Comparison of ENCODE assay signal across 9 mouse cellular contexts in the genomic region with DNA sequence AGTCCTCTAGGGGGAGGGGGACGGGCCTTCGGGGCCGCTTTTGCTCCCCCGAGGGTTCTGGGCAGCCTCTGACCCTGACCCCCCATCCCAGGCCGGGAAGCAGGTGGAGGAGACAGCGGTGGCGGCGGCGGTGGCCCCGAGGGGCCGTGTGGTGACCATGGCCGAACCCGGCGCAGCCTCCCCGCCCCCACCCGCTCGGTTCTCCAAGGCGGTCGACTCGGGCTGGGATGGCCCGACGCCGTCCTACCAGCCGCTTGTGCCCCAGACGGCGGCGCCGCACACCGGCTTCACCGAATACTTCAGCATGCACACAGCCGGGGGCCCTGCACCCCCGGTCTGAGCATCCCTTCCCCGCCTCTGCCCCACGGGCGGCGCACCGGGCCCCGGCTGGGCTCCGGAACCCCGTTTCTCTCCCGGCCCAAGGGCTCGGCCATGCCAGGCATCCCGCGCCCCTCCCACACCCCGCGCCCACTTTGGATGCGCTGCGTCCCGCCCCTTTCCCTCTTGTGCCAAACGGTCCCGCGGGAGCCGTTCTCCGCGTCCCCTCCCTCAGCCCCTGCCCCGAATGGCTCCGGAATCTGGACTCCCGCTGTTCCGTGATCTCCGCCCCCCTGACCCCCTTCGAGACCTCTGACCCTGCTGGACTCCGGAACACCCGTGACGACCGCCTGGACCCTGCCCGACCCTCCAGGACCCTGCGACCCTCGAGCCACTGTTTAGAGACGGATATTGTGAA. TPM values are rescaled to one million over a fixed set of nuclear protein-coding genes. Genes with fewer than 3 reads are reported as not detected.
A peak's percentile ranks its signal among the peaks of the same experiment; 100 is the strongest.
DNase-seq lines count a peak whose midpoint lies in the region; ATAC-seq and TF ChIP-seq lines count a peak whose summit lies in the region.
"Had no signal": no experiment of that assay in that cellular context is flagged by ENCODE, and none has a peak within 500 bp of the region (broad histone marks: within the 10 kb centered on the region; RNA-seq: fewer than 3 reads in every experiment).

No protein-coding gene starts in this region.

- H3K9me3 ChIP-seq in kidney, embryonic 14.5 days (ENCODE audit: control insufficient read depth, low read length), result no peaks in the 10 kb centered on the region
- H3K9me3 ChIP-seq in midbrain, embryonic 14.5 days (ENCODE audit: control insufficient read depth, low read length), result no peaks in the 10 kb centered on the region

- TF ChIP-seq POLR2A in embryonic fibroblast, embryonic 13.5 days (IDR thresholded peaks at IDR 0.05; ENCODE audit: low read depth, low read length), result no peak

- peak overlapping the region; percentile 86 for H3K4me2 ChIP-seq in kidney, embryonic 14.5 days (replicated peaks; ENCODE audit: low read depth, low read length)
- peak overlapping the region; percentile 99 for H3K4me2 ChIP-seq in midbrain, embryonic 14.5 days (ENCODE audit: low read length)

- H3K27ac ChIP-seq in embryonic fibroblast, embryonic 13.5 days (ENCODE audit: insufficient read depth, low read length), result no peak overlapping the region
- H3K27ac ChIP-seq in kidney, embryonic 14.5 days (ENCODE audit: low read depth, low read length), result no peak overlapping the region
- no peak overlapping the region for H3K27ac ChIP-seq in midbrain, embryonic 14.5 days (replicated peaks; ENCODE audit: low read depth, low read length)

- peak overlapping the region; percentile 50 for H3K9ac ChIP-seq in kidney, embryonic 14.5 days (ENCODE audit: low read depth, low read length)
- peak overlapping the region; percentile 47 for H3K9ac ChIP-seq in midbrain, embryonic 14.5 days (replicated peaks; ENCODE audit: low read length)

- no peak for ATAC-seq in kidney, embryonic 14.5 days (ENCODE audit: low FRiP score, low TSS enrichment)
- ATAC-seq in midbrain, embryonic 14.5 days (ENCODE audit: low FRiP score, low TSS enrichment), result no peak
- ATAC-seq in monocyte, adult 5-6 weeks (replicated peaks; ENCODE audit: insufficient number of reproducible peaks, low FRiP score, low TSS enrichment, poor library complexity, severe bottlenecking), result no peak

- H3K27me3 ChIP-seq in kidney, embryonic 14.5 days (ENCODE audit: control insufficient read depth, insufficient read depth, low read length), result peaks cover 39% of the 10 kb centered on the region
- H3K27me3 ChIP-seq in midbrain, embryonic 14.5 days (ENCODE audit: control insufficient read depth, insufficient read depth, low read length), result peaks cover 44% of the 10 kb centered on the region

- DNase-seq in left cerebral cortex, postnatal 4 days, result peak; percentile 50
- DNase-seq in left cerebral cortex, postnatal 25 days (ENCODE audit: low spot score in 2 of 2), result no peak
- peak; percentile 57 to 62 for DNase-seq in adrenal gland, adult 18-20 months (ENCODE audit: low spot score in 2 of 2)
- DNase-seq in midbrain, embryonic 14.5 days, result no peak
- DNase-seq in right cerebral cortex, adult 18-20 months, result no peak

- peak overlapping the region; percentile 25 for H3K4me3 ChIP-seq in embryonic fibroblast, embryonic 13.5 days (ENCODE audit: insufficient read depth, low read length)
- H3K4me3 ChIP-seq in kidney, embryonic 14.5 days (ENCODE audit: low read length), result peak overlapping the region; percentile 46
- H3K4me3 ChIP-seq in midbrain, embryonic 14.5 days (replicated peaks; ENCODE audit: low read depth, low read length), result peak overlapping the region; percentile 25

- no peaks in the 10 kb centered on the region for H3K4me1 ChIP-seq in embryonic fibroblast, embryonic 13.5 days (ENCODE audit: control insufficient read depth, insufficient read depth, low read length)
- H3K4me1 ChIP-seq in kidney, embryonic 14.5 days (ENCODE audit: control insufficient read depth, insufficient read depth, low read length), result peaks cover 24% of the 10 kb centered on the region
- H3K4me1 ChIP-seq in midbrain, embryonic 14.5 days (ENCODE audit: control insufficient read depth, insufficient read depth, low read length), result peaks cover 28% of the 10 kb centered on the region

- H3K36me3 ChIP-seq in kidney, embryonic 14.5 days (ENCODE audit: control insufficient read depth, insufficient read depth, low read length), result no peaks in the 10 kb centered on the region
- peaks cover 7% of the 10 kb centered on the region for H3K36me3 ChIP-seq in midbrain, embryonic 14.5 days (ENCODE audit: control insufficient read depth, insufficient read depth, low read length)

- intact Hi-C loops in left cerebral cortex, postnatal 4 days (cut with DNase I), result no loop called here
- intact Hi-C loops in left cerebral cortex, postnatal 25 days (cut with DNase I), result loop anchor here (1.0 kb wide), 2 partner anchors 33 to 76 kb away; no protein-coding TSS in a partner anchor

- WGBS in kidney, embryonic 14.5 days, result under 1% methylated on average over 61 of the region's 69 CpGs
- WGBS in midbrain, embryonic 14.5 days, result 1% methylated on average over 69 of the region's 69 CpGs

- no peak for TF ChIP-seq CTCF in embryonic fibroblast, embryonic 13.5 days (IDR thresholded peaks at IDR 0.05; ENCODE audit: borderline replicate concordance, insufficient read depth, low read length)

RNA-seq across cellular contexts. Expression of a gene that starts 1.5 kb away (rescaled TPM):
- total RNA-seq in left cerebral cortex, postnatal 4 days (2021), result 10 to 100 TPM; 81.0 to 89.9 TPM
- 100 to 1,000 TPM in 1 of 2 experiments, 10 to 100 TPM in 1; 99.2 to 105 TPM for total RNA-seq in left cerebral cortex, postnatal 25 days (2021)
- total RNA-seq in adrenal gland, adult 18-20 months (2021), result 10 to 100 TPM; 37.8 to 47.0 TPM
- polyA plus RNA-seq in embryonic fibroblast, embryonic 13.5 days (2011; ENCODE audit: insufficient read length, low read depth, missing spikeins), result 32.9 and 38.3 TPM in 2 replicates
- polyA plus RNA-seq in kidney, embryonic 14.5 days (2014; fragmentation: Nextera tagmentation; extraction: Ambion mirVana), result 14.0 and 16.2 TPM in 2 replicates
- polyA plus RNA-seq in midbrain, embryonic 14.5 days (2014; fragmentation: Nextera tagmentation; extraction: Ambion mirVana), result 21.6 and 23.2 TPM in 2 replicates
- total RNA-seq in monocyte, adult 5-6 weeks (2017), result 0.64 to 1.8 TPM (median 0.86 TPM) in 3 replicates

RNA-seq across cellular contexts. Expression of a gene that starts 9.6 kb away (rescaled TPM):
- total RNA-seq in left cerebral cortex, postnatal 4 days (2021), result 100 to 1,000 TPM in 1 of 2 experiments, 10 to 100 TPM in 1; 99.6 to 104 TPM
- 10 to 100 TPM; 47.8 to 55.1 TPM for total RNA-seq in left cerebral cortex, postnatal 25 days (2021)
- total RNA-seq in adrenal gland, adult 18-20 months (2021), result 1 to 10 TPM; 2.5 to 2.9 TPM
- polyA plus RNA-seq in embryonic fibroblast, embryonic 13.5 days (2011; ENCODE audit: insufficient read length, low read depth, missing spikeins), result not detected in 2 replicates
- polyA plus RNA-seq in kidney, embryonic 14.5 days (2014; fragmentation: Nextera tagmentation; extraction: Ambion mirVana), result 0.49 and 0.62 TPM in 2 replicates
- polyA plus RNA-seq in midbrain, embryonic 14.5 days (2014; fragmentation: Nextera tagmentation; extraction: Ambion mirVana), result 68.6 and 77.8 TPM in 2 replicates
- total RNA-seq in monocyte, adult 5-6 weeks (2017), result not detected in 3 replicates

RNA-seq across cellular contexts. Expression of a gene that starts 14.3 kb away (rescaled TPM):
- total RNA-seq in left cerebral cortex, postnatal 4 days (2021), result under 1 TPM; 0.52 to 0.87 TPM
- not detected for total RNA-seq in left cerebral cortex, postnatal 25 days (2021)
- total RNA-seq in adrenal gland, adult 18-20 months (2021), result not detected
- not detected in 2 replicates for polyA plus RNA-seq in embryonic fibroblast, embryonic 13.5 days (2011; ENCODE audit: insufficient read length, low read depth, missing spikeins)
- 0.67 and 0.69 TPM in 2 replicates for polyA plus RNA-seq in kidney, embryonic 14.5 days (2014; fragmentation: Nextera tagmentation; extraction: Ambion mirVana)
- polyA plus RNA-seq in midbrain, embryonic 14.5 days (2014; fragmentation: Nextera tagmentation; extraction: Ambion mirVana), result 3.0 and 3.2 TPM in 2 replicates
- not detected in 3 replicates for total RNA-seq in monocyte, adult 5-6 weeks (2017)
- total RNA-seq: left cerebral cortex, adult 18-20 months had no signal

RNA-seq across cellular contexts. Expression of a gene that starts 17.7 kb away (rescaled TPM):
- total RNA-seq in left cerebral cortex, postnatal 4 days (2021), result 100 to 1,000 TPM; 234 to 250 TPM
- total RNA-seq in left cerebral cortex, postnatal 25 days (2021), result 10 to 100 TPM; 26.7 to 28.0 TPM
- 10 to 100 TPM; 23.3 to 30.4 TPM for total RNA-seq in adrenal gland, adult 18-20 months (2021)
- polyA plus RNA-seq in embryonic fibroblast, embryonic 13.5 days (2011; ENCODE audit: insufficient read length, low read depth, missing spikeins), result 46.2 and 48.8 TPM in 2 replicates
- polyA plus RNA-seq in kidney, embryonic 14.5 days (2014; fragmentation: Nextera tagmentation; extraction: Ambion mirVana), result 199 and 245 TPM in 2 replicates
- 630 and 836 TPM in 2 replicates for polyA plus RNA-seq in midbrain, embryonic 14.5 days (2014; fragmentation: Nextera tagmentation; extraction: Ambion mirVana)
- 8.0 to 20.6 TPM (median 20.3 TPM) in 3 replicates for total RNA-seq in monocyte, adult 5-6 weeks (2017)

RNA-seq across cellular contexts. Expression of a gene that starts 48.0 kb away (rescaled TPM):
- total RNA-seq in left cerebral cortex, postnatal 4 days (2021), result 100 to 1,000 TPM; 324 to 333 TPM
- total RNA-seq in left cerebral cortex, postnatal 25 days (2021), result 100 to 1,000 TPM; 211 to 223 TPM
- total RNA-seq in adrenal gland, adult 18-20 months (2021), result 100 to 1,000 TPM in 1 of 2 experiments, 10 to 100 TPM in 1; 96.8 to 123 TPM
- 138 and 152 TPM in 2 replicates for polyA plus RNA-seq in embryonic fibroblast, embryonic 13.5 days (2011; ENCODE audit: insufficient read length, low read depth, missing spikeins)
- polyA plus RNA-seq in kidney, embryonic 14.5 days (2014; fragmentation: Nextera tagmentation; extraction: Ambion mirVana), result 36.0 and 47.2 TPM in 2 replicates
- 47.3 and 52.0 TPM in 2 replicates for polyA plus RNA-seq in midbrain, embryonic 14.5 days (2014; fragmentation: Nextera tagmentation; extraction: Ambion mirVana)
- total RNA-seq in monocyte, adult 5-6 weeks (2017), result 55.5 to 68.5 TPM (median 65.9 TPM) in 3 replicates

Comparison
In these comparisons a context has a peak if more than half of its experiments do, and no peak if none do; other contexts are left out.
1. DNase-seq: peak in left cerebral cortex, postnatal 4 days (single experiment) and adrenal gland, adult 18-20 months (2 of 2); none in left cerebral cortex, postnatal 25 days (0 of 2), midbrain, embryonic 14.5 days (single experiment) and right cerebral cortex, adult 18-20 months (single experiment).
2. RNA of a gene that starts 1.5 kb away (total RNA-seq): 99.2 to 105 TPM in left cerebral cortex, postnatal 25 days, 81.0 to 89.9 TPM in left cerebral cortex, postnatal 4 days and 37.8 to 47.0 TPM in adrenal gland, adult 18-20 months; 0.64 to 1.8 TPM in monocyte, adult 5-6 weeks; every median in the first group is over 10 times any median in the second.
3. RNA of a gene that starts 9.6 kb away (total RNA-seq): 99.6 to 104 TPM in left cerebral cortex, postnatal 4 days and 47.8 to 55.1 TPM in left cerebral cortex, postnatal 25 days; 2.5 to 2.9 TPM in adrenal gland, adult 18-20 months and not detected in monocyte, adult 5-6 weeks; every median in the first group is over 10 times any median in the second.
4. Peak in every context shown above with its lines, with median percentiles within 50 percentile points of each other: H3K4me3 ChIP-seq.